Mouse (Mus musculus): ENCODE measurements around the gene Pitpnb. TPM values are rescaled to one million over a fixed set of nuclear protein-coding genes. Genes with fewer than 3 reads are reported as not detected.

The Pitpnb gene
- total RNA-seq (2021), result 10 to 100 TPM; 84.4 to 86.0 TPM

DNA sequence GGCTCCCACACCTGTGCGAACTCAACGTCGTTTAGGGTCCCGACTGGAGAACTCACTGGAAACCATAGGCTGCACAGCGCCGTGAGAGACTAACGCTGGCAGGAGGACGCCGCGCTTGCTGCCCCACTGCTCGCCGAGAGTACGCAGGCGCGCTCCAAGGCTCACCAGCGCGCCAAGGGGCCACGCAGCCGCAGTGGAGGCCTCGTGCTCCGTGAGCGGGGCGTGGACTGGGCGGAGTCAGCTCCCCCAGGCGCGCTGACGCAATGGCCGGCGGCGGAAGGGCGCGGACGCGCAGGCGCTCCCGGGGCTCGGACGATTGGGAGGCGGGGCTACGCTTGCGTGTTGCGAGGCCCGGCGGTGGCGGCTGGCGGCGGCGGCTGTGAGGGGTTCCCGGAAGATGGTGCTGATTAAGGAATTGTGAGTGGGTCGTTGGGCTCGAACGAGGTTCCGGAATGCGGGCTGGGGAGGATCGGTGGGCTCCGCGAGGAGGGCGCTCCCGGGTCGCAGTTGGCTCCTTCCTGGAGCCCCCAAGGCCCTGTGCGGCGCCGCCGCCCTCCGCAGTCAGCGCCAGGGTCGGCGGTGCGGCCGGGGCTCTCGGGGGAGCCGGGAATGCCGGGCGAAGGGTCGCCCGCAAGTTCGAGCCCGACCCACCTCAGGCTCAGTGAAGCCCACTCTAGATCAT is at the start of gene Pitpnb:
Pitpnb (plus strand) TSS at position 347 of the 682 bp plus-strand sequence.
- intact Hi-C loops (cut with DNase I), result loop anchor here (5.0 to 10.0 kb wide), 2 partner anchors 38 to 486 kb away; no protein-coding TSS in a partner anchor

DNA sequence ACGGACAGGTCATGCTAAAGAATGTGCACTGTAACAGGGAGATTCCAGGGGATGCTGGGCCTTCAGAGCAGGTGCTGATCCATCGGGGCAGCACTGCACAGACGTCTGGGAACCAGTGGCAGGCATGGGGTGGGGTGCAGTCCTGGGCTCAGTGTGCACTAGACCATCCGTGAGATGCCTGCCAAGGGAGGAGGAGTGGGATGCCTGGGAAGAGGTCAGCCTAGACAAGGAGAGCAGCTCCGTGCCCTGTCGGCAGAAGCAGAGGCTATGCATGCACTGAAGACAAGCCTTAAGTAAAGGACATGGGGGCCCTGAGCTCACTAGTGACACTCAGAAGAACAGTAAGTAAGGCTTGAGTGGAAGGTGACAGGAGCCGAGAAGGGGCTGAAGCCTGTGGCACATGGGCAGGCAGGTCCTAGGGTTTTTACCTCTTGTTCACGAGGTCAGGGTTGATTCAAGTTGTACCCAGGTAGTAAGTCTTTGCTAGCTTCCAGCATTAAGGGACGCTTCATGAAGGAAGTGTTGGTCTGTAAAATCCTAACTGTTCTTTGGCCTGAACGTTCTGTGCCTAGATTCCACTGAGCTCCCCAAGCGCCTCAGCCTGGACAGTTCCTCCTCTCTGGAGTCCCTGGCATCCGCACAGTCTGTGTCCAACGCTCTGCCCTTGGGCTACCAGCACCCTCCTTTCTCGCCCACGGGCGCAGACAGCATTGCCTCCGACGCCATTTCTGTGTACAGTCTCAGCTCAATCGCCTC is 46.0 kb upstream of the Pitpnb start:
- DNase-seq (ENCODE audit: low spot score in 2 of 2), result no peak
- intact Hi-C loops (cut with DNase I), result no loop called here

More for the DNA sequence above, at the start of gene Pitpnb:
- DNase-seq (ENCODE audit: low spot score in 2 of 2), result peak; percentile 98 to 99

DNA sequence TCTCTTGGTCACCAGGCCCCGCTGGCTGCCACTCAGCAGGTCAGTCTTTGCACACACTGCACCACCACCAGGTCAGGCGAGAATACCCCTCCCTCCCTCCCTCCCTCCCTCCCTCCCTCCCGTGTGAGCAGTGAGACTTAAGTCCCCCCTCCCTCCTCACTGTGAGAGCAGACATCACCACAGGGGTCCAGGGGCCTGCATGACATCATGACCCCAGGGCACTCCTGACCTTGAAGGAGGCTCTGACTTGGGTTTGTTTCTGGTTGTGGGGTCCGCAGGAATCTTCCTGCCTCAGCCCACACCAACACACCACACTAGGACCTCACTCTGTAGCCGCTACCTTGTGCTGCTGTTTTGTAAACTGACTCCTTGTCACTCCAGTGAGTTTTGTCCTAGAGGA is 43.0 kb upstream of the Pitpnb start:
- no peak for DNase-seq (ENCODE audit: low spot score in 2 of 2)
- intact Hi-C loops (cut with DNase I), result no loop called here

DNA sequence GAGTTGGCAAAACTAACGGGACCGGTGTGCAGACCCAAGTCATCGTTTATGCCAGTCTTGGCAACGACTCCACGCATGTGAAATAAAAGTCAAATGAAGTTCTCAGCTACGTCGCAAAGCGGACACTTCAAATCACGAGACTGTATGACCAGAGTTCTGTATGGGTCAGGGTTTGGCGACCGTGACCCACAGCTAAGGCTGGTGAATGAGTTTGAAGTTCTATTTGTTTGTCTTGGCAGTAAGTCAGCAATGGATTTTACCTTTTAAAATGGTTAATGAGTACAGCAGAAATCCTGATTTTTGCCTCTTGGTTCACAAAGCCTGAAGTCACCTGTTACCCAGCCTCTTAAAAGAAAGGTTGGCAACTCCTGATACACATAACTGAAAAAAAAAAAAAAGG is 42.1 kb upstream of the Pitpnb start:
- intact Hi-C loops (cut with DNase I), result no loop called here
- no peak for DNase-seq (ENCODE audit: low spot score in 2 of 2)

GRCm38 (mm10) chr5:111290071-111290470 is 40.5 kb upstream of the Pitpnb start:
- intact Hi-C loops (cut with DNase I), result loop anchor here (5.0 kb wide), 1 partner anchor 42 kb away; the partner anchor contains the start of gene Pitpnb
- DNase-seq (ENCODE audit: low spot score in 2 of 2), result no peak

GRCm38 (mm10) chr5:111291639-111292038 is 38.9 kb upstream of the Pitpnb start:
- DNase-seq (ENCODE audit: low spot score in 2 of 2), result peak; percentile 68 to 76
- intact Hi-C loops (cut with DNase I), result loop anchor here (5.0 kb wide), 1 partner anchor 41 kb away; the partner anchor contains the start of gene Pitpnb

DNA sequence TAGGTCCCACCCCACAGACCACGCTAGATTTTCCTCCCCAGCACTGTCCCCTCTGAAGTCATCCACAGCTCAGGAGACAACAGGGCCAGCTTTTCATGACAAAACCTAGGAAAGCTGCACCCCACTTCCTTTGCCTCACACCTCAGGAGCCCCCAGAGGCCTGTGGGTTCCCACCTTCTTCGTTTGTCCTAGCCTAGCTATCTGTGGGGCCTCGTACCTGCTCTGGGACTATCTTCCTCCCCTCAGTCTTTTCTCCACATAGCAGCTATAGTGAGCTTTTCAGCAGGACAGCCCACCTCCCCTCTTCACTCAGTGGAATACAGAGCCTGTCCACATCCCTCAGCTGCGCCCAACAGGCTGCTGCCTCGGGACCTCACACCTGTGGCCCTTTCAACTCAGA is 32.8 kb upstream of the Pitpnb start:
- DNase-seq (ENCODE audit: low spot score in 2 of 2), result no peak
- intact Hi-C loops (cut with DNase I), result no loop called here

DNA sequence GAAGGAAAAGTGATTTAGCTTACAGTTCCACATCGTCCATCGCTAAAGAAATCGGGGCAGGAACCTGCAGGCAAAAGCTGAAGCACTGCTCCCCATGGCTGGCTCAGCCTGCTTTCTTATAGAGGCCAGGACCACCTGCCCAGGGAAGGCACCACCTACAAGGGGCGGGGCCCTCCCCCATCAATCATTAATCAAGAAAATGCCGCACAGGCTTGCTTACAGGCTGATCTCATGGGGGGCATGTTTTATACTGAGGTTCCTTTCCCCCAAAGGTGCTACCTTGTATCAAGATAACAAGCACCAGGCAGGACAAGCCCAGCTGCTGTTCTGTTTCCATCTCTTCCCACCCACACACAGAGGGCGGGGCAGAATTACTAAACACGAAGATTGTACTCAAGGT is 31.9 kb upstream of the Pitpnb start:
- no peak for DNase-seq (ENCODE audit: low spot score in 2 of 2)
- intact Hi-C loops (cut with DNase I), result no loop called here

DNA sequence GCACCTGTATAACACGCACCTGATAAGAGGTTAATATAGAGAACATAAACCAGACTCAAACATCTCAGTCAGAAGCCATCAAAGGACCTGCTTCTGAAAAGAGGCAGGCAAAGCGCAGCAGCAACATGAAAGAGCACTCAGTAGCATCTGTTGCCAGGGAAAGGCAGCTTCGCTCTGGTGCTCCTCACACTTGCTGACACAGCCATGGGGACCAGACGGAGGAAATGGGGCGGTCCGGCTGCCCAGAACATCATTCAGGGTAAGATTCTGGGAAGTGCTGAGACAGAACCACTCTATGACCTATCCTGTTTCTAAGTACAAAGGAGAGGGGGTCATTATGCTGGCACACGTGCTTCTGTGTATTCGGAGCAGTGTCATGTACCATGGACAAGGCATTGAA is 29.8 kb upstream of the Pitpnb start:
- intact Hi-C loops (cut with DNase I), result no loop called here
- no peak for DNase-seq (ENCODE audit: low spot score in 2 of 2)

DNA sequence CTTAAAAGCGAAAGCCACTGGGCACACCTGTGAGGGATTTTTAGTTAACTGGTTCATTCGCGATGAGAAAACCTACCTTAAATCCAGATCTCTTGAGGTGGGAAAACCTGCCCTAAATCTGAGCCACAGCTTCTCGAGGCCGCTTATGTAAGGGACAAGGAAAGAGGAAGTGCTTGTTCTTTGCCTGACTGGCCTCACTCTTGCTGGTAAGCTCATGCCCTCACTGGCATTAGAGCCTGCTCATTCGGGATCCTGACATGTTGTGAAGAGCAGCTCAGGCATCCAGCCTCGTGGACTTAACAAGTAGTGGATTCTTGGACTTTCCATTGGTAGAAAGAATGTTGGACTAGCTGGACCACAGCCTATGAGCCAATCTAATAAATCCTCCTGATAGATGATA is 28.8 kb upstream of the Pitpnb start:
- intact Hi-C loops (cut with DNase I), result no loop called here
- DNase-seq (ENCODE audit: low spot score in 2 of 2), result no peak

DNA sequence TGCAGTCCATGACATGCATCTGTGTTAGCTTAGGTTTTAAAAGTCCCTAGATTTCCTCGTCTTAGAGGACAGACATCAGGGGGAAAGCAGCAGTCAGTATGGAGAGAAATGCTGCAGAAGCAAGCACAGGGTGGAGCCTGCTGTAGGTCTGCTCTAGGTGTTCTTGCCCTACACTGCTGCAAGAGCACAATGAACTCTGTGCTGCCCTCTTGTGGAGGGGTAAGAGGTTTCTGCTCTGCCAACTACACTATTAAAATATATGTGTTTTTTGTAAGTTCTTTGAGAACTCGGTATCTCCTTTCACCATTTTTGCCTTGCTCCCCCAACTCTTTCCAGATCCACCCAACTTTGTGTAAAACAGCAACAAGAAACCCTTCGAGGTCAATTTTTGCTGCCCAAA is 25.8 kb upstream of the Pitpnb start:
- intact Hi-C loops (cut with DNase I), result no loop called here
- no peak for DNase-seq (ENCODE audit: low spot score in 2 of 2)

DNA sequence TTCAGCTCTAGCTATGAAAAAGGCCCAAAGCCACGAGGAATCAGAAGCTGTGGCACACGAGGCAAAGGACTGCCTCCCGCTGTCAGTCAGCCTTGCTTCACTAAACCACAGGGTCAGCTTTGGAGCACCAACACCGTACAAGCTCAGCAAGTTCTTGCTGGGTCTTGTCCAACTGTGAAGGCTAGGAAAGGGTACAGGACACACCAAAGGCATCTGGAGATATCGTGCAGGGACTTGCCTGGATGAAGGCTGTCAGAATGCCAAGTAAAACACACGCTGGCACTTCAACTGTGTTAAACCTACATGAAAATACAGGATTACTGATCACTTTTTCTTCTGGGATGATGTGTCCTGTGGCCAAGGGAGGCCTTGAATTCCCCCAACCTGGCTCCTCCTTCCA is 20.4 kb upstream of the Pitpnb start:
- intact Hi-C loops (cut with DNase I), result no loop called here

DNA sequence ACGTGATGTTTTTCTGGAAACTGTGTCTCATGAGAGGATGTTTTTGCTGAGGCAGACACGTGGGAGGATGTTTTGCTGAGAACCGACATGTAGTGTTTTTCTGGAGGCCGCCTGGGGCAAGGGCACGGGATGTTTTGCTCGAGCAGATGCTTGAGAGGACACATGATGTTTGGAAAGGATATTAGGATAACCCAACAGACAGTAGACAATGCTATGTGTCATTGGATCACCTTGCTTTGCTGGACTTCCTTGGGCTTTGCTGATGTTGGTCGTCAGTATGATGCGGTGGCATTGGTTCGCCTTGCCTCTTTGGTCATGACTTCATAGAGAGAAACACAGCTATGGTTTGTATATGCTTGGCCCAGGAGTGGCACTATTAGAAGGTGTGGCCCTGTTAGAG is 16.7 kb upstream of the Pitpnb start:
- intact Hi-C loops (cut with DNase I), result no loop called here
- DNase-seq (ENCODE audit: low spot score in 2 of 2), result no peak

More for the DNA sequence above, 20.4 kb upstream of the Pitpnb start:
- no peak for DNase-seq (ENCODE audit: low spot score in 2 of 2)

DNA sequence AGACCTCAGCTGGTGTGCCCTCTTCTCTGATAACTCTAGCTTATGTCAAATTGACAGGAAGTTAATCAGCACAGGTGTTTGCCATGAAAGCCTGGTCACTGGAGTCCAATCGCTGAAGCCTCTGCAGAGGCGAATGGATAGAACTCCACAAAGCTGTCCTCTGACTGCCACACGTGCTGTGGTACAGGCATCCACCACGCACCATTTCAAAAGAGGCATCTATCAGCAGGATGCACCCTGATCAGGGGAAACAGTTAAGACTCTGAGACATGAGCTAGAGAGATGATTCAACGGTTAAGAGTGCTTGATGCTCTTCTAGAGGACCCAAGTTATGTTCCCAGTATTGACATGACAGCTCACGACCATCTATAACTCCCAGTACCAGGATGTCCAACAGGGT is 15.5 kb upstream of the Pitpnb start:
- intact Hi-C loops (cut with DNase I), result no loop called here
- DNase-seq (ENCODE audit: low spot score in 2 of 2), result no peak

GRCm38 (mm10) chr5:111317526-111317925 is 13.0 kb upstream of the Pitpnb start:
- intact Hi-C loops (cut with DNase I), result no loop called here
- no peak for DNase-seq (ENCODE audit: low spot score in 2 of 2)

GRCm38 (mm10) chr5:111318946-111319345 is 11.6 kb upstream of the Pitpnb start:
- no peak for DNase-seq (ENCODE audit: low spot score in 2 of 2)
- intact Hi-C loops (cut with DNase I), result no loop called here

- intact Hi-C loops (cut with DNase I), result no loop called here
- no peak for DNase-seq (ENCODE audit: low spot score in 2 of 2)
These were observed 4.8 kb upstream of the Pitpnb start for GRCm38 (mm10) chr5:111325813-111326212.

- no peak for DNase-seq (ENCODE audit: low spot score in 2 of 2)
- intact Hi-C loops (cut with DNase I), result no loop called here
These were observed 3.1 kb upstream of the Pitpnb start for GRCm38 (mm10) chr5:111327420-111327819.

DNA sequence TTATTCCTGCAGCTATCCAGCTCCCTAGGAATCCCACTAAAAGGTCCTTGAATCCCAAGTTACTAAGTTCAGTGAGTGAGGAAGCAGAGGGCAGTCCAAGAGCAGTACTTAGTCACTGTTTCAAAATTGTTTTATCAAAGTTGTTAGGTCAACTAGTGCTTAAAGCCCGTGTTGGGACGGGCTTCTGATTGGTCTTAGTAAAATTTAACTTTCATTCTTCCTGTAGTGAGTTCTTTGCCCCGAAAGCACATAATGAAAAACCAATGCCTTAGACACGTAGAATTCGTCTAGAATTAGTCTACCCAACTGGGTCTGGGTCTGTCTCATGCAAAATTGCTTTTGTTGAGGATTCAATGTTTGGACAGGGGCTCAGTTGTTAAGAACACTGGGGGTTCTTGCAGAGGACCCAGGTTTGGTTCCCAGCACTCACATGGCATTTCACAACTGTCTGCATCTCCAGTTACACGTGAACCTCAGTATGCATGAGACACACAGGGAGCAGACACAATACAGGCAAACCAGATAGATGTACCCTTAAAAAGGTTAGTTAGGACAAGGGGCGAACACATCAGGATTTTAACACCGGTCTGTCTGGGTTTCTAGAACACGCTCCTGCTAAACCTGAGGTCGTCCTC is 664 bp upstream of the Pitpnb start:
- no peak for DNase-seq (ENCODE audit: low spot score in 2 of 2)
- intact Hi-C loops (cut with DNase I), result loop anchor here (5.0 to 10.0 kb wide), 2 partner anchors 38 to 485 kb away; no protein-coding TSS in a partner anchor

GRCm38 (mm10) chr5:111331099-111331435 is 504 bp downstream of the Pitpnb start:
- DNase-seq (ENCODE audit: low spot score in 2 of 2), result no peak
- intact Hi-C loops (cut with DNase I), result loop anchor here (5.0 to 10.0 kb wide), 2 partner anchors 39 to 486 kb away; no protein-coding TSS in a partner anchor

Data from left cerebral cortex, postnatal 36 days (tissue).